Mouse (Mus musculus) G1E-ER4 (cell line): ENCODE data around the gene Nab1. TPM values are rescaled to one million over a fixed set of nuclear protein-coding genes. Genes with fewer than 3 reads are reported as not detected.

Experiments
- GATA1 ChIP-seq: IDR thresholded peaks from one replicate; pipeline ENCODE4 v1.8.0; 2012; ENCODE audit warnings: low read length, inconsistent platforms
- polyA plus RNA-seq: library from polyadenylated mRNA; stranded (reverse); fragments of >175 nt; gene quantifications from 2 replicates; pipeline ENCODE4 v1.2.3, GENCODE M21; 2012

The Nab1 gene
- polyA plus RNA-seq, result 19.7 and 22.6 TPM in 2 replicates

- no peak for TF ChIP-seq GATA1
Measured at GRCm38 (mm10) chr1:52500314-52500981, at the start of gene Nab1. Nab1 (minus strand) TSS chr1:52500679.

DNA sequence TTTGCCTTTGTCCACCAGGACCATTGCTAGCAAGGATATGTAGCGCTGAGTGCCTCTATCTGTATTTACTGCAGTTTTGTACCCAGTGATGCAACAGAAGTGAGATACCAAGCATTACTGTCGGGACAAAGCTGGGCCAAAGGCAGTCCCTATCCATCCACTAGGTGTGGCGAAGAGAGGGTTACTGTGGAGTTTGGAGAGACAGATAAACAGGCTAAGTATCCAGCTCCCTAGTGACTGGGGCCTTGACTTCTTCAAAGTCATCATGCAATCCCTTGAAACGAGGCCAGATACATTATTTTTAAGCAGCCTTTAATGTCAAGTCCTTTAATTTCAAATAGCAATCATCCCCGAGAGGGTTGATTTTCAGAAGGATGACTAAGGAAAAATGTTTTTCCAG is 47.0 kb upstream of the Nab1 start:
- TF ChIP-seq GATA1, result no peak

DNA sequence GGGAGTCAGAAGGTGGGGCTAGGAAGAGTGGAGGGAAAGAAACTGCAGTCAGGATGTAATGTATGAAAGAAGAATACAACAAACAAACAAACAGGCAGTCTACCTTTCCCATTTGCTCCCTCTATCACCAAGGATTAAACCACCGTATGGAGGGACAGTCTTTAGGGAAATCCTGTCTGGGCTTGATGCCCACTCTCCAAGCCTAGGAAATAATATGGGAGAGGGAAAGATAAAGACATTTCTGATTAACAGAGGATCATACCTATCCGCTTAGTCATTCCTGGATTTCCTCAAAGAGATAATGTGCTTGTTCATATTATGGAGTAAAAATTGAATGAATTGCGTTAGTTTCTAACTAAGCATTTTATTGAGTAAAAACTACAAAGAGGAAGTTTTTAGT is 46.3 kb upstream of the Nab1 start:
- no peak for TF ChIP-seq GATA1

- TF ChIP-seq GATA1, result no peak
Measured at GRCm38 (mm10) chr1:52529933-52530332, 29.5 kb upstream of the Nab1 start.

DNA sequence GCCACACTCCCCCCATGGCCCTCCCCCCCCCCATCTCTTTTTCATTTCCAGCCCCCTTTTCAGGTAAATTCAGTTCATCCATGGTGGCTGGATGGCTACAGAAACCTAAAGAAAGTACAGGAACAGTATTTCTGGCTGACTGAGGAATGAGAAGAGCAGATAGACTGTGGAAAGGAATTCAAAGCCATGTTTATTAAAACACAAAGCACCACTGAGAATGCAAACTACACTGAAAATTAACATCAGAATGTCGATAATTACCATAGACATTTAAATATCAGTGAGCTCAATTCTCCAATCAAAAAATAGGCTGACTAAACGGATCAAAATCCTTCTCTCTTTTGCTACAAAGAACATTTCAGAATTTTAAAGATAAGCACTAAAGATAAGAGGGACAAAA is 27.2 kb upstream of the Nab1 start:
- TF ChIP-seq GATA1, result no peak

GRCm38 (mm10) chr1:52527252-52527651 is 26.8 kb upstream of the Nab1 start:
- TF ChIP-seq GATA1, result no peak

GRCm38 (mm10) chr1:52524663-52525062 is 24.2 kb upstream of the Nab1 start:
- TF ChIP-seq GATA1, result no peak

DNA sequence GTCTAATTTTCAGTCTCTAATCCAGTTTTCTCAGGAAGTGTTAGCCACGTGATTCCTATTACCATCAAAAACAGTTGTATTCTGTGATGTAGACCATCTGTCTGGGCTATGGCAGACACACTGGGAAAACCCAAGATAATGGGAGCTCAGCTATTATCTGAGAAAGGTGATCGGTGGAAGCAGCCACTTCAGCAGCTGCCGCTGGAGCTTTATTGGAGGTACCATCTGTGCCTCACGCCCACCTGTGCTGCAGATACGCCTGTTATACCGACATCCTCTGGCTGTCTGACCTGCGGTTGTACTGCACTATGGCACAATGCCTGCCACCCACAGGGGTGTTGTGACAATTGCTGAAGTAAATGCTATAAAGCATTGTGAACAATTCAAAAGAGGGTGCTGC is 23.7 kb upstream of the Nab1 start:
- no peak for TF ChIP-seq GATA1

GRCm38 (mm10) chr1:52521436-52521993 is 21.0 kb upstream of the Nab1 start:
- no peak for TF ChIP-seq GATA1

DNA sequence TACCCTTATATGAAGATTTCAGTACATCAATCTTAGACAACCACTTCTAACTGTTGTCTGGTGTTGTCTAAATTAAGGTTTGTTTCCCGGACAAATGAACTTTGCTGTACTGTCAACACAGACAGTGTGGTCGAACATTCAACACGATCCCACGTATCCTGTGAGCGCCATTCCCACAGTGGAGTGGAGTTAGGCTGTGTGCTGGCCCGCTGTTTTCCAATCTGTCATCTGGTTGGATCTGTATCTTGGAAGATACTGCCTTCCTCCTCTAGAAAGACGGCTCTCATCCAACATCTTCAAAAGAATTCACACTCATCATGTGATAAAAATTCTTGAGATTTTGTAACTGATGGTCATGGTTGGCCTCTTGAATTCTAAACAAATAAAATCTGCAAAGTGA is 19.7 kb upstream of the Nab1 start:
- no peak for TF ChIP-seq GATA1

DNA sequence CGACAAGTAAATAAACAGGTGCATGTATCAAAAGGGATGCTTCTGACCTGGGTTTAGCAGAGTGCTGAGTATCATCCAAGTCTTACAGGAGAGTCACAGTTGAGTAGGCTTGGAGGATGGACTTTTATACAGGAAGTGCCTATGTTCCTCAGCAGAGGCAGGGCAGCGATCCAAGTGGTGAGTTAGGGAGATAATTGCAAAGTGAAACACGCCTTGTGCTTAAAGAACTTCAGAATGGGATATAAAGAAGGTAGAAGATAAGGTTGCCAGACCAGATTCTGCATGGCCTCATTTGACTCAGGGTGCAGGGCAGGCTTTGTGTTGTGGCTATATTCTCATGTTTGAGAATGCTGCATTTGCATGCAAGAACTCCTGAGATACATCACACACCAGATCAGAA is 14.8 kb upstream of the Nab1 start:
- TF ChIP-seq GATA1, result no peak

DNA sequence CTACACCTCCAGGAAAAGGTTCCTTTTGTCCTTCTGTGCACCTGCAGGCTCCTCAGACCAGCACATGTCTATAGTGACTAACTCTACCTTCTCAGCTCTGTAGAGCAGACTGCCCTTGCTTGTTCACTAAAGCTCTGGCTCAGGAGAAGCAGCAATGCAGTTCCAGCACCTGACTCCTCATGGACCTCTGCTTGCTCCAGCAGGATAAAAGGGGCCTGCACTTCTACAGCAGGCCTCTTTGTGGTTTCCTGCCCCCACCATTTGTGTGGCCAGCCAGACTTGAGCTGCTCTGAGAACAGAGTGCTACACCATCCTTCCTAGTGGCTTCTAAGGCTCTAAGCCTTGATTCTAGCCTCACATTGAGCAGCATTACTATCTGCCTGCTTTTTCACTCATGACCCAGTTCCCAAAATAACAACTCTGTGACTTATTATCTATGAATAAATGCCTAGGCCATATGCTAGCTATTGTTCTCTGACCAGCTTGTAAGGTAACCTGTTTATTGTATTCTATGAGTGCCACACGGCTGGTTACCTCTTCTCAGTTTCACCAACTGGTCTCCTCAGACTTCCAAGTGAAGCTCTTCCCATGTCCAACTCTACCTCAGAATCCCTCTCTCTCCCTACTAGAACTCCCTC is 11.4 kb upstream of the Nab1 start:
- no peak for TF ChIP-seq GATA1

GRCm38 (mm10) chr1:52506211-52506610 is 5.7 kb upstream of the Nab1 start:
- no peak for TF ChIP-seq GATA1

- no peak for TF ChIP-seq GATA1
Measured at GRCm38 (mm10) chr1:52502296-52502695, 1.8 kb upstream of the Nab1 start.

DNA sequence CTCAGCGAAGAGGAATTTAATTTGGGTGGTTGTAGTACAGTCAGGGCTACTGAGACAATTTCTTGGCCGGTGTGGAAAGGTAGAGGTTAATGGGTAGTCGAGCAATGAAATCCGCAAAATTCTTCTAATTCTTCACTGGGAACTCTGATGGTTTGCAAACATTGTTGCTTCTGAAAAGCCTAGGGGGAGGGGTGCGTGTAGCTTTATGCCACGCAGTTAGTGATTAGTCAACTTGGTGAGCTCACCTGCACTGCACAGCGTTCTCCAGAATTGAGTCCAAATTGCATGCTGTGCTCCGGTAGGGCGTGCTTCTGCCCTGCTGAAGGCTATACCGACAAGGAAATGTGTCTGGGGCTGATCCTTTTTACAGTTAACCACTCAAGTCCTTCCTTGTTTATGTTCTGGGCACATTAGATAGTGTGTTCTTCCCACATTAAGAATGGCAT is 1.2 kb upstream of the Nab1 start:
- TF ChIP-seq GATA1, result no peak

GRCm38 (mm10) chr1:52501090-52501489 is 611 bp upstream of the Nab1 start:
- no peak for TF ChIP-seq GATA1

GRCm38 (mm10) chr1:52499601-52500313 is 722 bp downstream of the Nab1 start:
- no peak for TF ChIP-seq GATA1
